Mouse (Mus musculus) neural tube, embryonic 13.5 days (tissue): ENCODE measurements around the gene Otp. TPM values are rescaled to one million over a fixed set of nuclear protein-coding genes. Genes with fewer than 3 reads are reported as not detected.
A peak's percentile ranks its signal among the peaks of the same experiment; 100 is the strongest.

Experiments used
- ATAC-seq: fragments of 200-750 bp; cut with Nextera tagmentation; 2 replicates; pipeline ENCODE4 v1.8.0; 2017; ENCODE audit warnings: low read depth, mild to moderate bottlenecking, moderate TSS enrichment, moderate library complexity
- H3K27ac ChIP-seq: fragments of 300-500 bp; sonication (generic); replicated peaks from 2 replicates; pipeline ENCODE4 v1.5.1; 2015; ENCODE audit warnings: moderate library complexity, mild to moderate bottlenecking, inconsistent platforms
- H3K27me3 ChIP-seq: fragments of 300-500 bp; sonication (generic); 2 replicates; pipeline ENCODE4 v1.6.1; 2015; ENCODE audit warnings: mild to moderate bottlenecking, inconsistent platforms
- H3K36me3 ChIP-seq: fragments of 300-500 bp; sonication (generic); 2 replicates; pipeline ENCODE4 v1.6.1; 2015; ENCODE audit warnings: mild to moderate bottlenecking, inconsistent platforms
- H3K4me1 ChIP-seq: fragments of 300-500 bp; sonication (generic); replicated peaks from 2 replicates; pipeline ENCODE4 v1.6.1; 2015; ENCODE audit warnings: inconsistent platforms
- H3K4me2 ChIP-seq: fragments of 300-500 bp; sonication (generic); 2 replicates; pipeline ENCODE4 v1.6.1; 2015; ENCODE audit warnings: inconsistent platforms, mild to moderate bottlenecking, moderate library complexity
- H3K4me3 ChIP-seq: fragments of 300-500 bp; sonication (generic); 2 replicates; pipeline ENCODE4 v1.5.1; 2015; ENCODE audit warnings: mild to moderate bottlenecking, inconsistent platforms
- H3K9ac ChIP-seq: fragments of 300-500 bp; sonication (generic); 2 replicates; pipeline ENCODE4 v1.6.1; 2015; ENCODE audit warnings: moderate library complexity, mild to moderate bottlenecking, inconsistent platforms
- H3K9me3 ChIP-seq: fragments of 300-500 bp; sonication (generic); 2 replicates; pipeline ENCODE4 v1.6.1; 2016; ENCODE audit warnings: inconsistent platforms
- WGBS: fragments of 180-500 bp; shearing (Covaris S2); methylation state at CpG from one replicate; pipeline ENCODE4 v1.1.7; 2015; 5-methylcytosine and 5-hydroxymethylcytosine counted together
- polyA plus RNA-seq: library from polyadenylated mRNA; unstranded; fragments of >200 nt; fragmentation: Nextera tagmentation; extraction: Ambion mirVana; gene quantifications from 2 replicates; pipeline ENCODE4 v1.2.1, GENCODE M21; 2015

Gene Otp
- polyA plus RNA-seq, 1 experiment from 2014 or later: 10.7 TPM

- Histone ChIP-seq H3K27me3 (peaks cover 27% of the 10 kb centered on the region), H3K27ac (no peak overlapping the region), H3K4me1 (peaks cover 10% of the 10 kb centered on the region), H3K4me3 (peak overlapping the region; percentile 8; the same call in 1 of the 2 replicates), H3K4me2 (peak overlapping the region; percentile 46), H3K9ac (peak overlapping the region; percentile 13; the same call in 1 of the 2 replicates), H3K9me3 (no peaks in the 10 kb centered on the region), H3K36me3 (no peaks in the 10 kb centered on the region)
- 3% methylated on average over 11 of the region's 11 CpGs for WGBS
- peak; percentile 87 for ATAC-seq
Observed at GRCm38 (mm10) chr13:94912961-94913360, 37.6 kb downstream of the Otp start.

GRCm38 (mm10) chr13:94915654-94916053 lies 40.3 kb downstream of the Otp start:
- no peaks in the 10 kb centered on the region for H3K36me3 ChIP-seq
- H3K4me2 ChIP-seq: no peak overlapping the region
- H3K27ac ChIP-seq: no peak overlapping the region
- ATAC-seq: no peak
- H3K9ac ChIP-seq: no peak overlapping the region
- H3K27me3 ChIP-seq: peaks cover 20% of the 10 kb centered on the region
- no peak overlapping the region for H3K4me3 ChIP-seq
- 81% methylated on average over 5 of the region's 5 CpGs for WGBS
- no peaks in the 10 kb centered on the region for H3K9me3 ChIP-seq
- H3K4me1 ChIP-seq: peaks cover 10% of the 10 kb centered on the region

- Histone ChIP-seq H3K4me2 (no peak overlapping the region), H3K9ac (no peak overlapping the region), H3K36me3 (no peaks in the 10 kb centered on the region), H3K9me3 (no peaks in the 10 kb centered on the region), H3K27me3 (peaks cover 22% of the 10 kb centered on the region), H3K4me1 (no peaks in the 10 kb centered on the region), H3K27ac (no peak overlapping the region), H3K4me3 (no peak overlapping the region)
- ATAC-seq: no peak
- 81% methylated on average over 3 of the region's 3 CpGs for WGBS
Observed at GRCm38 (mm10) chr13:94928086-94928485, 52.7 kb downstream of the Otp start.

Other genes with a start within 250 kb of the Otp start
- 307 and 324 TPM in 2 replicates for gene Tbca, start 86.7 kb upstream of the Otp start, polyA plus RNA-seq
- 27.1 and 27.7 TPM in 2 replicates for gene Wdr41, start 100.7 kb downstream of the Otp start, polyA plus RNA-seq